Mouse (Mus musculus): ENCODE measurements at regions not wholly inside any gene's neighbourhood (a gene's known extent, or its start where the extent isn't known, plus 50 kb on each side); places are given as distances from the start of the nearest gene placed in this dataset.
A peak's percentile ranks its signal among the peaks of the same experiment; 100 is the strongest.

DNA sequence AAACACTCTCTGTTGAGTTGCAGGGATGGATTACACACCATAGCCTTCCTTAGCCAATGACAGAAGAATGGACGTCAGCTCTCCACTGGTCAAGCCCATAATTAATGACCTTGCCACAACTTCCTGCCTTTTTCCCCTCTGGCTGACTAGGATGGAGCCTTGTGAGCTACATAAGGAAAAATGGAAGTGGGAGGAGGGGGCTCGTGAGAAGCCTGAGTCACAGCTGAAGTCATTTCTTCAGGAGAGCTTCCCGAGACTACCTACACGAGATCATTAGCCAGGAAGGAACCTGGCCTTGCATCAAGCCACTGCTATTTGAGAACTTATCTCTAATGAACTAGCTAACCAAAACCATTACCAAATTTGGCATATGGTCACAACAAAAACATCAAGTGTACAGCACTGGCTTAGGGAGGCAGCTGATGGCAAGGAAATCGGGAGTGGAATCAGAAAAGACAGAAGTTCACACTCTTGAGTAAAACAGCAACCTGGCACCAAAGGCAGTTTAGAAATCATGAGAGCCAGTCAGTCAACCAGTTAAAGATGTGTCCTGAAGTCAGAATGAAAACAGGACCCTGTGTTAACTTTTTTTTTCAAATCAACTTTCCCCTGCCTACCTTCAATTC, 219.7 kb downstream of the Lrrn1 start:
- H3K27me3 ChIP-seq (ENCODE audit: control insufficient read depth, insufficient read depth, insufficient read length): no peaks in the 10 kb centered on the region
- no peaks in the 10 kb centered on the region for H3K36me3 ChIP-seq (ENCODE audit: control insufficient read depth, insufficient read depth)
- H3K4me2 ChIP-seq (ENCODE audit: low read depth): no peak overlapping the region
- no peak overlapping the region for H3K4me3 ChIP-seq
- no peaks in the 10 kb centered on the region for H3K79me2 ChIP-seq (ENCODE audit: control insufficient read depth, insufficient read depth)
- H3ac ChIP-seq (ENCODE audit: control insufficient read depth, insufficient read length): no peak overlapping the region
- TF ChIP-seq SRF (IDR thresholded peaks at IDR 0.05; ENCODE audit: control insufficient read depth, insufficient read length, low read depth) (peak; percentile 63), USF1 (IDR thresholded peaks at IDR 0.05; ENCODE audit: low read depth) (no peak)

DNA sequence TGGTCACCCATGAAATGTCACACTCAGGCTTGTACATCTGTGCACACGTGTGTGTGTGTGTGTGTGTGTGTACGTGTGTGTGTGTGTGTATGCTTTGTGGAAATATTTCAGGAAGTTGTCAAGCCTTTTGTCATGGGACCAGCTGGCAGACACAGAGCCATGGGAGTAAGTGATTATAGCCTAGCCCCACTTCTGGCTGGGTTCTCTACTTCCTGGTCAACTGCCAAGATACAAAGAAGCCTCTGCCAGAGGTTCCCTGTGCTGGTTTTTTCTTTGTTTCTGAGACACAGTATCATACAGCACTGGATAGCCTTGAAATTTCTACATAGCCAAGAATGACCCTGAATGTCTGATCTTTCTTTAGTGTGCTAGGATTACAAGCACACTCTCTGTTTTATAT, 220.2 kb downstream of the Lrrn1 start:
- TF ChIP-seq E2F4 (IDR thresholded peaks at IDR 0.05; ENCODE audit: insufficient read depth) (no peak), MYOD1 (IDR thresholded peaks at IDR 0.05; ENCODE audit: control insufficient read depth in 1 of 3, insufficient read length in 2 of 3, low read depth in 2 of 3) (no peak), USF1 (IDR thresholded peaks at IDR 0.05; ENCODE audit: low read depth) (no peak), POLR2A (IDR thresholded peaks at IDR 0.05; ENCODE audit: insufficient read length, low read depth) (no peak), REST (IDR thresholded peaks at IDR 0.05; ENCODE audit: insufficient read depth, insufficient read length) (no peak), MAX (IDR thresholded peaks at IDR 0.05; ENCODE audit: low read depth) (no peak), POLR2AphosphoS2 (IDR thresholded peaks at IDR 0.05; ENCODE audit: insufficient read length, low read depth) (no peak), TCF3 (IDR thresholded peaks at IDR 0.05; ENCODE audit: insufficient read length, low read depth) (no peak), TCF12 (IDR thresholded peaks at IDR 0.05; ENCODE audit: insufficient read depth, poor library complexity, severe bottlenecking) (no peak), CEBPB (IDR thresholded peaks at IDR 0.05; ENCODE audit: insufficient read depth, poor library complexity, severe bottlenecking) (no peak), MYOG (IDR thresholded peaks at IDR 0.05; ENCODE audit: control insufficient read depth in 1 of 3, insufficient read depth in 1 of 3, insufficient read length in 2 of 3, low read depth in 2 of 3) (no peak), SRF (IDR thresholded peaks at IDR 0.05; ENCODE audit: control insufficient read depth, insufficient read length, low read depth) (no peak)
- no peaks in the 10 kb centered on the region for H3K36me3 ChIP-seq (ENCODE audit: control insufficient read depth, insufficient read depth)
- H3K27me3 ChIP-seq (ENCODE audit: control insufficient read depth, insufficient read depth, insufficient read length): no peaks in the 10 kb centered on the region
- no peak overlapping the region for H3K4me2 ChIP-seq (ENCODE audit: low read depth)
- no peak overlapping the region for H3K4me3 ChIP-seq
- no peaks in the 10 kb centered on the region for H3K79me2 ChIP-seq (ENCODE audit: control insufficient read depth, insufficient read depth)
- no peak overlapping the region for H3ac ChIP-seq (ENCODE audit: control insufficient read depth, insufficient read length)

GRCm38 (mm10) chr6:107752156-107752555, 222.6 kb downstream of the Lrrn1 start:
- no peak overlapping the region for H3ac ChIP-seq (ENCODE audit: control insufficient read depth, insufficient read length)
- no peaks in the 10 kb centered on the region for H3K36me3 ChIP-seq (ENCODE audit: control insufficient read depth, insufficient read depth)
- TF ChIP-seq TCF3 (IDR thresholded peaks at IDR 0.05; ENCODE audit: insufficient read length, low read depth) (no peak), MYOG (IDR thresholded peaks at IDR 0.05; ENCODE audit: control insufficient read depth in 1 of 3, insufficient read depth in 1 of 3, insufficient read length in 2 of 3, low read depth in 2 of 3) (no peak), POLR2AphosphoS2 (IDR thresholded peaks at IDR 0.05; ENCODE audit: insufficient read length, low read depth) (no peak), USF1 (IDR thresholded peaks at IDR 0.05; ENCODE audit: low read depth) (no peak), E2F4 (IDR thresholded peaks at IDR 0.05; ENCODE audit: insufficient read depth) (no peak), TCF12 (IDR thresholded peaks at IDR 0.05; ENCODE audit: insufficient read depth, poor library complexity, severe bottlenecking) (no peak), REST (IDR thresholded peaks at IDR 0.05; ENCODE audit: insufficient read depth, insufficient read length) (no peak), CEBPB (IDR thresholded peaks at IDR 0.05; ENCODE audit: insufficient read depth, poor library complexity, severe bottlenecking) (no peak), POLR2A (IDR thresholded peaks at IDR 0.05; ENCODE audit: insufficient read length, low read depth) (no peak), SRF (IDR thresholded peaks at IDR 0.05; ENCODE audit: control insufficient read depth, insufficient read length, low read depth) (no peak), MYOD1 (IDR thresholded peaks at IDR 0.05; ENCODE audit: control insufficient read depth in 1 of 3, insufficient read length in 2 of 3, low read depth in 2 of 3) (no peak), MAX (IDR thresholded peaks at IDR 0.05; ENCODE audit: low read depth) (no peak)
- H3K4me2 ChIP-seq (ENCODE audit: low read depth): no peak overlapping the region
- no peaks in the 10 kb centered on the region for H3K79me2 ChIP-seq (ENCODE audit: control insufficient read depth, insufficient read depth)
- H3K4me3 ChIP-seq: no peak overlapping the region
- H3K27me3 ChIP-seq (ENCODE audit: control insufficient read depth, insufficient read depth, insufficient read length): no peaks in the 10 kb centered on the region

GRCm38 (mm10) chr6:107755158-107755557, 225.6 kb downstream of the Lrrn1 start:
- TF ChIP-seq POLR2A (IDR thresholded peaks at IDR 0.05; ENCODE audit: insufficient read length, low read depth): no peak
- TF ChIP-seq MYOG (IDR thresholded peaks at IDR 0.05; ENCODE audit: control insufficient read depth in 1 of 3, insufficient read depth in 1 of 3, insufficient read length in 2 of 3, low read depth in 2 of 3): no peak
- TF ChIP-seq USF1 (IDR thresholded peaks at IDR 0.05; ENCODE audit: low read depth): no peak
- no peak for TF ChIP-seq MAX (IDR thresholded peaks at IDR 0.05; ENCODE audit: low read depth)
- no peak for TF ChIP-seq MYOD1 (IDR thresholded peaks at IDR 0.05; ENCODE audit: control insufficient read depth in 1 of 3, insufficient read length in 2 of 3, low read depth in 2 of 3)
- TF ChIP-seq SRF (IDR thresholded peaks at IDR 0.05; ENCODE audit: control insufficient read depth, insufficient read length, low read depth): no peak
- no peak for TF ChIP-seq TCF3 (IDR thresholded peaks at IDR 0.05; ENCODE audit: insufficient read length, low read depth)
- no peak for TF ChIP-seq E2F4 (IDR thresholded peaks at IDR 0.05; ENCODE audit: insufficient read depth)
- no peak for TF ChIP-seq CEBPB (IDR thresholded peaks at IDR 0.05; ENCODE audit: insufficient read depth, poor library complexity, severe bottlenecking)
- no peak for TF ChIP-seq POLR2AphosphoS2 (IDR thresholded peaks at IDR 0.05; ENCODE audit: insufficient read length, low read depth)
- TF ChIP-seq TCF12 (IDR thresholded peaks at IDR 0.05; ENCODE audit: insufficient read depth, poor library complexity, severe bottlenecking): no peak
- no peak for TF ChIP-seq REST (IDR thresholded peaks at IDR 0.05; ENCODE audit: insufficient read depth, insufficient read length)
- no peak overlapping the region for H3K4me2 ChIP-seq (ENCODE audit: low read depth)
- H3K36me3 ChIP-seq (ENCODE audit: control insufficient read depth, insufficient read depth): no peaks in the 10 kb centered on the region
- no peak overlapping the region for H3K4me3 ChIP-seq
- no peaks in the 10 kb centered on the region for H3K79me2 ChIP-seq (ENCODE audit: control insufficient read depth, insufficient read depth)
- H3ac ChIP-seq (ENCODE audit: control insufficient read depth, insufficient read length): no peak overlapping the region
- no peaks in the 10 kb centered on the region for H3K27me3 ChIP-seq (ENCODE audit: control insufficient read depth, insufficient read depth, insufficient read length)
